Mouse (Mus musculus): Measurements from ENCODE around the gene Tmcc3. TPM values are rescaled to one million over a fixed set of nuclear protein-coding genes. Genes with fewer than 3 reads are reported as not detected.

The Tmcc3 gene
- polyA plus RNA-seq (2014; fragmentation: Illumina TruSeq; extraction: RNeasy Lipid Tissue Mini Kit (QIAGEN cat#74804)): 12.0 TPM

DNA sequence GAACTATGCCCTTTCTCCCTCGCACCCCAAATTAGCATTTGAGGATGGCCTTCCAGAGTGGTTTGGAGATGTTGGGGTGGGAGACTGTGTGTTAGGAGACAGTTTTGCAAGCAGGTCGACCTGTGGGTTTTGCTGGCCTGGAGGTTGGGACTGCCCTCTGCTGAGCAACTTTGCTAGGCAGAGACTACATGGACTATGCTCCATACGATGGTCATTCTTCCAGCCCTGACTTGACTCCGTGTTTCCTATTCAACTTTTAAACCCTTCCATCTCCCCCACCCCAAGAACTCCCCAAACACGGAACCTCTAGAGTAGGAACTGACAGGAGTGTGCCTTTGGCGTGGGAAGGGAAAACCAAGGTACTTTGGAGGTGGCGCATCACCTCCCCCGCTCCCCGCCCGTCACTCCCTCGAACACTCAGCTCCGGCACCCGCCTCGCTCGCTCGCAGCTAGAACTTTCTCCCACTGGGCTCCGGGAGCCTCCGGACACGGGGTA lies at the start of gene Tmcc3:
Tmcc3 (plus strand) TSS at position 439 of the 496 bp plus-strand sequence.

GRCm38 (mm10) chr10:94298471-94298870 lies 13.3 kb upstream of the Tmcc3 start, which contains the start of gene Gm4792:
TSS of gene Gm4792 (minus strand) at chr10:94298703.

Other genes with a start within 250 kb of the Tmcc3 start
- 36.0 TPM for gene Nr2c1, start 163.9 kb upstream of the Tmcc3 start, polyA plus RNA-seq (2014; fragmentation: Illumina TruSeq; extraction: RNeasy Lipid Tissue Mini Kit (QIAGEN cat#74804))
- gene Ndufa12, start 113.2 kb upstream of the Tmcc3 start, polyA plus RNA-seq (2014; fragmentation: Illumina TruSeq; extraction: RNeasy Lipid Tissue Mini Kit (QIAGEN cat#74804)): 93.1 TPM
- not detected for gene Gm4792, start 13.2 kb upstream of the Tmcc3 start, polyA plus RNA-seq (2014; fragmentation: Illumina TruSeq; extraction: RNeasy Lipid Tissue Mini Kit (QIAGEN cat#74804))

Measured in ovary, adult 10 weeks (tissue).